ENCODE assay signal across 9 mouse cellular contexts in genomic region chr15:99527629-99528353, GRCm38 (mm10). TPM values are rescaled to one million over a fixed set of nuclear protein-coding genes. Genes with fewer than 3 reads are reported as not detected.
DNase-seq lines count a peak whose midpoint lies in the region; ATAC-seq lines count a peak whose summit lies in the region.
"Had no signal": no experiment of that assay in that cellular context is flagged by ENCODE, and none has a peak within 500 bp of the region (broad histone marks: within the 10 kb centered on the region; RNA-seq: fewer than 3 reads in every experiment).

TSS of gene Faim2 (minus strand) at chr15:99528165.

- 6% methylated on average over 26 of the region's 27 CpGs for WGBS in forebrain, embryonic 13.5 days
- WGBS in neural tube, embryonic 13.5 days = 13% methylated on average over 22 of the region's 27 CpGs

- peak; percentile 75 for ATAC-seq in cerebellum, adult (ENCODE audit: insufficient number of reproducible peaks, low FRiP score, low TSS enrichment)
- ATAC-seq in forebrain, embryonic 13.5 days = peak; percentile 53
- peak; percentile 78 for ATAC-seq in neural tube, embryonic 13.5 days (ENCODE audit: low read depth)

- peak within 1 kb of the TSS; percentile 64 for H3K9ac ChIP-seq in forebrain, embryonic 13.5 days
- H3K9ac ChIP-seq in neural tube, embryonic 13.5 days = peak within 1 kb of the TSS; percentile 60

- H3K36me3 ChIP-seq in forebrain, embryonic 13.5 days (ENCODE audit: poor library complexity, severe bottlenecking) = no peaks in the 10 kb centered on the region
- H3K36me3 ChIP-seq in neural tube, embryonic 13.5 days = no peaks in the 10 kb centered on the region

- peaks cover 23% of the 10 kb centered on the region for H3K4me1 ChIP-seq in forebrain, embryonic 13.5 days
- H3K4me1 ChIP-seq in neural tube, embryonic 13.5 days (replicated peaks) = peaks cover 28% of the 10 kb centered on the region

- peak within 1 kb of the TSS; percentile 51; the same call in 1 of the 2 replicates for H3K27ac ChIP-seq in forebrain, embryonic 13.5 days
- peak within 1 kb of the TSS; percentile 54 for H3K27ac ChIP-seq in neural tube, embryonic 13.5 days (replicated peaks)
- H3K27ac ChIP-seq: kidney, postnatal 0 days had no signal

- peak; percentile 92 for DNase-seq in MN1 (ENCODE audit: low spot score)
- peak; percentile 58 to 65 for DNase-seq in layer of hippocampus, postnatal 14 days (ENCODE audit: low spot score in 2 of 2)
- no peak for DNase-seq in urinary bladder, postnatal 14 days (ENCODE audit: low spot score)
- DNase-seq in gastrocnemius, postnatal 14 days = no peak
- no peak for DNase-seq in ovary, adult 18-20 months (ENCODE audit: low spot score)

- H3K4me3 ChIP-seq in forebrain, embryonic 13.5 days = peak within 1 kb of the TSS; percentile 36
- H3K4me3 ChIP-seq in neural tube, embryonic 13.5 days = peak within 1 kb of the TSS; percentile 30

- H3K9me3 ChIP-seq in forebrain, embryonic 13.5 days (replicated peaks) = no peaks in the 10 kb centered on the region
- H3K9me3 ChIP-seq in neural tube, embryonic 13.5 days = no peaks in the 10 kb centered on the region

- peak within 1 kb of the TSS; percentile 64 for H3K4me2 ChIP-seq in forebrain, embryonic 13.5 days
- peak within 1 kb of the TSS; percentile 56 for H3K4me2 ChIP-seq in neural tube, embryonic 13.5 days

- intact Hi-C loops in gastrocnemius, postnatal 14 days (cut with DNase I; ENCODE audit: low total_unique reads) = no loop called here

- peaks cover 9% of the 10 kb centered on the region; the same call in 1 of the 2 replicates for H3K27me3 ChIP-seq in forebrain, embryonic 13.5 days
- H3K27me3 ChIP-seq in neural tube, embryonic 13.5 days = peaks cover 6% of the 10 kb centered on the region

RNA-seq across cellular contexts. Expression of gene Faim2, which starts in this region (rescaled TPM):
- polyA plus RNA-seq in forebrain, embryonic 13.5 days (2015; fragmentation: Nextera tagmentation; extraction: Ambion mirVana) = 5.5 and 8.1 TPM in 2 replicates
- 100 to 1,000 TPM; 145 to 153 TPM for total RNA-seq in layer of hippocampus, postnatal 14 days (2021)
- polyA plus RNA-seq in neural tube, embryonic 13.5 days (2015; fragmentation: Nextera tagmentation; extraction: Ambion mirVana) = 22.2 and 23.8 TPM in 2 replicates
- total RNA-seq in gastrocnemius, postnatal 14 days (2021) = under 1 TPM; 0.14 to 0.16 TPM

Comparison
In these comparisons a context has a peak if more than half of its experiments do, and no peak if none do; other contexts are left out.
1. RNA of gene Faim2 (total RNA-seq): 145 to 153 TPM in layer of hippocampus, postnatal 14 days; 0.14 to 0.16 TPM in gastrocnemius, postnatal 14 days; every median in the first group is over 100 times any median in the second.
2. DNase-seq: peak in MN1 (single experiment) and layer of hippocampus, postnatal 14 days (2 of 2); none in urinary bladder, postnatal 14 days (single experiment), gastrocnemius, postnatal 14 days (single experiment) and ovary, adult 18-20 months (single experiment).
3. Peak in every context shown above with its lines, with median percentiles within 50 percentile points of each other: ATAC-seq.